Mouse (Mus musculus) E14TG2a.4 (cell line): ENCODE measurements around the gene Pou2f3.

ENCODE experiments used
- H3K27me3 ChIP-seq: 2 replicates; pipeline ENCODE4 v1.6.1; 2014; ENCODE audit warnings: low read length, control low read depth; ENCODE audit not compliant: insufficient read depth
- H3K36me3 ChIP-seq: 2 replicates; pipeline ENCODE4 v1.6.1; 2014; ENCODE audit warnings: low read length, control low read depth; ENCODE audit not compliant: insufficient read depth
- H3K4me1 ChIP-seq: replicated peaks from 2 replicates; pipeline ENCODE4 v1.6.1; 2014; ENCODE audit warnings: low read depth, low read length, control low read depth
- H3K4me3 ChIP-seq: replicated peaks from 2 replicates; pipeline ENCODE4 v1.5.1; 2014; ENCODE audit warnings: mild to moderate bottlenecking, low read length
- H3K9me3 ChIP-seq: 2 replicates; pipeline ENCODE4 v1.6.1; 2014; ENCODE audit warnings: low read length, control low read depth
- CTCF ChIP-seq: conservative IDR thresholded peaks from 2 replicates; pipeline ENCODE4 v1.5.1; 2014; ENCODE audit warnings: low read length
- NANOG ChIP-seq: IDR thresholded peaks from 2 replicates; pipeline ENCODE4 v1.6.1; 2014; ENCODE audit warnings: borderline replicate concordance, low read length, mixed read lengths
- POU5F1 ChIP-seq: IDR thresholded peaks from 2 replicates; pipeline ENCODE4 v1.6.1; 2014; ENCODE audit warnings: low read length, borderline replicate concordance

Pou2f3 gene

DNA sequence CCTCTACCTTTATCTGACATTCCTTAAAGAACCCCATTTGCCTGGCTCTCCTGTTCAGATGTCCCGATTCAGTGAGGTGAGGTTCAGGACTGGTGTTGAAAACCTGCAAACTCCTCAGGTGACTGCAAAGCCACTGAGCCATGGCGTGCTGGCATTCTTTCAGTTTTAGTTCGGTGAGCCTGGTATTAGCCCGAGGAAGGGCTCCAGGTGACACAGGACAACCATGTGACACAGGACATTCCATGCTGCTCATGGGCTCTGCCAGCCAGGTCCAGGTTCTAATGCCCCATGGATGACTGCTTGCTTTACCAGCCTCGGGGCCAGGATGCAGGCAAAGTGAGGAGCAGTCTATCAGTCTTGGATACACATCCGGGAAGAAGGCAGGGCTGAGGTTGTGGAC, 25.2 kb upstream of the Pou2f3 start:
- Histone ChIP-seq H3K4me1 (peaks cover 30% of the 10 kb centered on the region), H3K27me3 (peaks cover 80% of the 10 kb centered on the region), H3K36me3 (no peaks in the 10 kb centered on the region), H3K4me3 (no peak overlapping the region), H3K9me3 (no peaks in the 10 kb centered on the region)
- TF ChIP-seq POU5F1 = no peak
- no peak for TF ChIP-seq NANOG
- no peak for TF ChIP-seq CTCF

DNA sequence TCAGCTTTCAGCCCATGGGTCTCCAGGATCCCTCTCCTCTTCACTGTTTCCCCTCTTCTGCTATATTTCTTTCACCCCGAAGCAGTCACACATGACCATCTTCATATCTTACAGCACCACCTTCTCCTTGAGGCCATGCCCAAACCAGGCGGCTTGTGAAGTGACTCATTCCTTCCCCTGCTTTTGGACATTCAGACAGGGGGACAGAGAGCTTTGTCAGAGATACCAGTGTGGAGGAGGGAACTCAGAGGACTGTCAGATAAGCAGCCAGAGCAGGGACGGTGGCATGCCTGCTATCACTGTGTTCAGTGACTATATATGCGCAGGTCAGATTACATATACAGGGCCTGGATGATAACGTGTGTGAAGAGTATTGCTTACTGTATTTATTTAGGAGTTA, 24.3 kb upstream of the Pou2f3 start:
- peaks cover 73% of the 10 kb centered on the region for H3K27me3 ChIP-seq
- H3K4me1 ChIP-seq = peaks cover 24% of the 10 kb centered on the region
- no peak overlapping the region for H3K4me3 ChIP-seq
- no peaks in the 10 kb centered on the region for H3K9me3 ChIP-seq
- TF ChIP-seq CTCF (no peak), POU5F1 (no peak), NANOG (no peak)
- H3K36me3 ChIP-seq = no peaks in the 10 kb centered on the region

DNA sequence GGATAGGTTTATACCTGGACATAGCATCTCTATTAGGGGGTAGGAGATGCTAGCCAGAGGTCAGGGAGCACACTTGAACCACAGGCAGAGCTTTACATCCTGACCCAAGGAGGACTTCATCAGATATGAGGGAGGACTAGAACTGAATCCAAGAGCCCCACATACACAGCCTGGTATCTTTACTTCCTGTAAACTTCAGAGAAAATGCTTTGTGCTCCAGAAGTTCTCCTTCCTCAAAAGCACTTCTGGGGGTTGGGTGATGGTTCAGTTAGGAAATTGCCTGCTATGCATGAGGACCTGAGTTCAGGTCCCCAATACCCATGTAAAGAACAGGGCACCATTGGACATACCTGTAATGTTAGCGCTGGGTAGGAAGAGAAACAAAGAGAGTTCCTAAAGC, 23.3 kb upstream of the Pou2f3 start:
- TF ChIP-seq NANOG (no peak), CTCF (no peak), POU5F1 (no peak)
- H3K9me3 ChIP-seq = no peaks in the 10 kb centered on the region

DNA sequence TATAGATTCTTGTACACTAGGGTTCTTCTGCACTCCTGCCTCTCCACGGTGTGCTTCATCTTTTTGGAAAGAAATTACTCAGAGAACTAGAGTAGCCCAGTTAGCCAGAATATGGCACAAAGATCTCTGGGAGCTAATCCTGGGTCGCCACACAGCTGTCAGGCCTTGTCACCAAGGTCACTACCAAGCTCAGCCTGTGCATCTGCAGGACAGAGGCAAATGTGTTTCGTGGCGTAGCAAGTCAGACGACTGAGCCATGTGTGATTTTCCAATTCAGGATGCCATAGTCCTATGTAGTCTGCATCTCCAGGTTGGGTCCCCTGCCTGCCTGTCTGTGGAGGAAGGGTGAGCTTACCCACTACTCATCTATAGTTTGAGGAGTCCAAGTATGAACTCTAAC, 22.9 kb upstream of the Pou2f3 start:
- Histone ChIP-seq H3K4me3 (no peak overlapping the region), H3K4me1 (peaks cover 13% of the 10 kb centered on the region), H3K9me3 (no peaks in the 10 kb centered on the region), H3K36me3 (no peaks in the 10 kb centered on the region), H3K27me3 (peaks cover 68% of the 10 kb centered on the region)
- TF ChIP-seq NANOG (no peak), POU5F1 (no peak), CTCF (no peak)

More for the DNA sequence above, 23.3 kb upstream of the Pou2f3 start:
- Histone ChIP-seq H3K4me3 (no peak overlapping the region), H3K27me3 (peaks cover 73% of the 10 kb centered on the region), H3K36me3 (no peaks in the 10 kb centered on the region), H3K4me1 (peaks cover 17% of the 10 kb centered on the region)

DNA sequence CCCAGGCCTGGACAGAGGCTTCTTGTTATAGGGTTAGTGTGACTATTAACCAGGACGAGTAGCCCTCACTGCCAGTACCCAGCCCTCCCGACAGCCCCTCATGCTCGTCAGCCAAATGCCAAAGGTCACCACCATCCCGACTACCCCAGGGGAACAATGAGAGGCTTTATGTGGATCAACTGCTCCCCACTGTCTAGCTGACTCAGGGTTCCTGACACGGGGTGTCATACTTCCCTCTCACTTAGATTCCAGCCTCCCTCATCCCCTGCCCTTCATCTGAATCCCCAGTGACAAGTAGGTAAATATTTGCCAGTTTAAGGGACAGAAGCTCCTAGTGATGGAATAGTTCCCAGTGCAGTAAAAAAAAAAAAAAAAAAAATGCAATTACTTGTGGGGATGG, 22.1 kb upstream of the Pou2f3 start:
- Histone ChIP-seq H3K4me3 (no peak overlapping the region), H3K27me3 (peaks cover 61% of the 10 kb centered on the region), H3K9me3 (no peaks in the 10 kb centered on the region), H3K4me1 (peaks cover 5% of the 10 kb centered on the region), H3K36me3 (no peaks in the 10 kb centered on the region)
- TF ChIP-seq POU5F1 = no peak
- TF ChIP-seq NANOG = no peak
- TF ChIP-seq CTCF = no peak

DNA sequence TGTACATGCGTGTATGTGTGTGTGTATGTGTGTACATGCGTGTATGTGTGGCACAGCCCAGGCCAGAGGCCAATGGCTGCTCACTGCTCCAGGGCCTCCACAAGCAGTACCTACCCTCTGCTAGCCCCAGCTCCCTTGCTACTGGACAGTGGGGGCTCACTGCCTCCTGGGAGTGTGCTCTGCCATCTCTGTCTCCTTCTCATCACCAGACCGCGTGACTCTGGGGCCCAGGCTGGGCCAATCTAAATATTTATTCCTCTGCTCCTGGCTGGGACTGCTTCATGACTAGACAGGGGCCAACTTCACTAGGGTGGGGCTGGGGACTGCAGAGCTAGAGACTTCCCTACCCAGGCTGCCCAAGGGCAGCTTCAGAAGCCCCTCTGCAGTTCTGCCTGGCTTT, 21.6 kb upstream of the Pou2f3 start:
- no peak for TF ChIP-seq NANOG
- no peak for TF ChIP-seq CTCF
- no peak for TF ChIP-seq POU5F1
- H3K4me1 ChIP-seq = peaks cover under 1% of the 10 kb centered on the region; the same call in 1 of the 2 replicates
- H3K9me3 ChIP-seq = no peaks in the 10 kb centered on the region
- no peak overlapping the region for H3K4me3 ChIP-seq
- peaks cover 56% of the 10 kb centered on the region for H3K27me3 ChIP-seq
- H3K36me3 ChIP-seq = no peaks in the 10 kb centered on the region

DNA sequence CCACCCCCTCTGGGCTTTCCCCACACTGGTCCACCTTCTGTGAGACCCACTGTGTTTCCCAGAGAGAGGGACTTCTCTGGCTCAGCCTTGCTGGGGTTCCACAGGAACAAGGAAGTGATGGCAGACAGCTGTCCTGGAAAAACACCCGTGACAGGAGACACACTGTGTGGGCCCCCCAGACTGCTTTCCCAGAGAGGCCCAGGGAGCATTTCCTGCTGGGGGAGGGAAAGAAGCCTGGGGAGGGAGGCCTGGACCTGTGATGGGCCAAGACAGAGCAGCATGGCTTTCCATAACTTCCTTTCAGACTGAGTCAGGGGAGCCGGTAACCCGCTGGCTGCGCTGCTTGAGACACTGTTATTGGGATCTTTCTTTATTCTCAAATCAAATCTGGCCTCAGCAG, 20.7 kb upstream of the Pou2f3 start:
- H3K4me3 ChIP-seq = no peak overlapping the region
- H3K27me3 ChIP-seq = peaks cover 47% of the 10 kb centered on the region
- no peaks in the 10 kb centered on the region for H3K4me1 ChIP-seq
- no peaks in the 10 kb centered on the region for H3K9me3 ChIP-seq
- TF ChIP-seq POU5F1 (no peak), NANOG (no peak), CTCF (no peak)
- H3K36me3 ChIP-seq = no peaks in the 10 kb centered on the region

DNA sequence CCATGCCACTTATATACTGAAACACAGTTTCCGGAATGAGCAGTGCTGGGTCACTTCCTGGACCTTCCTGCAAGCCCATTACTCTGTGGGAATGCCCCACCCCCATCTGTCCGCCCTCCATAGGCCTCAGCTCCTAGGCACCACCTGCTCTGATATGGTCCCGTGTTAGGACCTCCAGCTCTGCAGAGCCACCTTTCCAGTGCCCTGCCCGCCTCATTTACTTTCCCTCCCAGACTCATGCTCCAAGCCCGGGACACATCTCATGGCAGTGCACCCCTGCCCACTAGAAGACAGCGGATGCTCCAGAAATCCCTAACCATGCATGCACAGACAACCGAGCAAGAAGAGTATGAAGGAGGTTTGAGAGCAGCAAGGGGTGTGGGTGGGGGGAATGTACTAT, 19.8 kb upstream of the Pou2f3 start:
- Histone ChIP-seq H3K4me1 (peaks cover 3% of the 10 kb centered on the region; the same call in 1 of the 2 replicates), H3K4me3 (no peak overlapping the region), H3K9me3 (no peaks in the 10 kb centered on the region), H3K36me3 (no peaks in the 10 kb centered on the region), H3K27me3 (peaks cover 46% of the 10 kb centered on the region)
- TF ChIP-seq NANOG (no peak), CTCF (no peak), POU5F1 (no peak)

DNA sequence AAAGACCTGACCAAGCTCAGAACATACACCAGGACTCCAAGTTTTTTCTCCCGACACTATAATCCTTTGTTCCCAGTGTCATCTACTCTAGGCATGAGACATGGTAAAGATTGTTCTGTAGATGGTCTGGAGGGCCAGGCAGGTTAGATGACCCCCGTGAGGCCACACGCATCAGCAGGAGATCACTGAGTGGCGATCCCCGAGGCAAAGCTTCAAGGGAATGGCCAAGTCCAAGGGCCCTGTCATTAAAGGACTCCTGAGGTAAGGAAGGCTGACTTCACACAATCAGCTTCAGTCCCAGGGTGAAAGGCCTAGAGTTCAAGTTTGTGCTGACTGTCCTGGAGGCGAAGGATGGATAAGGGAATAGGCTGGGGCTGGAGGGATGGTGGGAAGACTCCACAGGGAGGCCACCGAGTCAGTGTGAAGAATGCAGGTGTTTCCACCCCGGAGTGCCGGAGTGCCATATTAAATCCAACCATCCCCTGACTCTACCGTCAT, 19.3 kb upstream of the Pou2f3 start:
- Histone ChIP-seq H3K4me3 (no peak overlapping the region), H3K9me3 (no peaks in the 10 kb centered on the region), H3K27me3 (peaks cover 48% of the 10 kb centered on the region), H3K4me1 (peaks cover 8% of the 10 kb centered on the region), H3K36me3 (no peaks in the 10 kb centered on the region)
- no peak for TF ChIP-seq CTCF
- TF ChIP-seq POU5F1 = no peak
- no peak for TF ChIP-seq NANOG
